Mouse (Mus musculus): Measurements from ENCODE around the gene Tcf7l1. TPM values are rescaled to one million over a fixed set of nuclear protein-coding genes. Genes with fewer than 3 reads are reported as not detected.

Tcf7l1 gene
- polyA plus RNA-seq, 1 experiment from 2014 or later: 26.5 TPM

DNA sequence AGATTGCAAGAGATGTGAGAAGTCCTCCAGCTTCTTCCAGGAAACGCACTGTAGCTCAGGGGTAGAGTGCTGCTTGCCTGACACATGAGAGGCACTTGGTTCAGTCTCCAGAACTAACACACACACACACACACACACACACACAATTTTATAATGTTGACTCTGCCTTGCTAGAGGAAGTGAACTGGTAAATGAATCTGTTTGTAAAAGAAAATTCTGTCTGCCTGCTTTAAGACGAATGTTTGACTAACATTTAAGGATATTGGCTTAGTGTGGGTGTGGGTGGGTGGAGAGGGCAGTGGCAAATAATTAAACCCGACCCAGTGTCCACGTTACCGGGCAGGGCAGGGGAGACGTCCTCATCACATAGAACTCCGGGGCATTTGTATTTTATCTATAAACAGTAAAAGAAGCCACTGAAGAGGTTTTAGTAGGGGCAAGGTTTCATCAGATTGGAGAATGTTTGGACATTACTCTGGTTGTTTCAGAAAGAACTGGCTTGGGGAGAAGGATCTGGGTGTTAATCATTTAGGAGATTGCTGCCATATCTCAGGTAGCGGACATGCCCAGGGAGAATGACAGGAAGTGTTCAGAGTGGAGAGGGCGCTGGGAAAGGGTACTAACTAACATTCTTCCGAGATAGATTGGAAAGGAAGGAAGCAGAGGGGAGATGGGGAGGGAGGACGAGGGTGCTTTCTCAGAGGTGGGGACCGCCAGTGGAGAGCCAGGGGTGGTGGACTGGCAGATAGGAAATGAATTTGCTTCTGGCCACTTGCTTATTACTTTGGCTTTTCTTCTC, 169.1 kb downstream of the Tcf7l1 start:
- WGBS: 34% methylated on average over 12 of the region's 12 CpGs
- H3K4me2 ChIP-seq (ENCODE audit: low read length): peak overlapping the region; percentile 26
- H3K9me3 ChIP-seq (ENCODE audit: control insufficient read depth, low read length): no peaks in the 10 kb centered on the region
- H3K27me3 ChIP-seq (replicated peaks; ENCODE audit: control insufficient read depth, insufficient read depth, low read length): no peaks in the 10 kb centered on the region
- H3K4me3 ChIP-seq (ENCODE audit: low read depth, low read length): no peak overlapping the region
- peaks cover 16% of the 10 kb centered on the region for H3K4me1 ChIP-seq (replicated peaks; ENCODE audit: control insufficient read depth, insufficient read depth, low read length)
- ATAC-seq (replicated peaks; ENCODE audit: low FRiP score, low TSS enrichment, low read depth): peak; percentile 67
- peak overlapping the region; percentile 62 for H3K27ac ChIP-seq (ENCODE audit: low read depth)
- H3K36me3 ChIP-seq (ENCODE audit: control insufficient read depth, insufficient read depth, low read length): no peaks in the 10 kb centered on the region
- peak; percentile 61 for DNase-seq (ENCODE audit: low spot score)
- no peak overlapping the region for H3K9ac ChIP-seq (ENCODE audit: low read length)

DNA sequence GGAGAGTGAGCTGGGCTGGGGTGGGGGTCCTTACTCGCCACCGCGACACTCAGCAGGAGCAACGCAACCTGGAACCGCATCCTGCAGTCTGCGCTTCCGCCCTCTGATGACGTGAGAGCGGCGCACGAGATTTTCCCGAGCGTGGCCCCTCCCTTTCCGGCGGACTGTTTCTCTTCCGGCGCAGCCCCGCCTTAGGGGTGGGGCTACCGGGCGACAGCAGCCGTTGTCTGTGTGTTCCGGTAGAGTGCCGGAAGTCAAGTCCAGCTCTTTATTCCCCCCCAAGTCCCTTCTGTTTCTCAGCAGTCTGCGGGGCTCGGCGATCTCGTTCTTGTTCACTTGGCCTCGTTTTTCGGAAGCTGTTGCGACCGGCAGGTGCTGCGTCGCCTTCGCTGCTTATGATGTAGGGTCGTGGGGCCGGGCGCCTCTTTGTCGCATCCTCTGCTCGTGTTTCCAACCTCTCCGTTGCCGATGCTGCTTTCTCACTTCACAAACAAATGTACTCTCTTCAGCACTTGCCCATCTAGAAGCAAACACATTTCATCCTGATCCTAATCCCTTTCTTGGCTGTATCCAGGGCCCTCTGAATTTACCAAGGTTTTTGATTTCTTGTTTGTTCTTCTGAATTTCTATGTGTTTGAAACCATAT, 172.3 kb downstream of the Tcf7l1 start, which contains the start of gene Tgoln1:
Gene Tgoln1, minus strand, starts transcription at position 358 of the 646 bp plus-strand sequence.
- under 1% methylated on average over 33 of the region's 41 CpGs for WGBS
- Histone ChIP-seq H3K27ac (ENCODE audit: low read depth) (peak within 1 kb of the TSS; percentile 86), H3K4me3 (ENCODE audit: low read depth, low read length) (peak within 1 kb of the TSS; percentile 91)

DNA sequence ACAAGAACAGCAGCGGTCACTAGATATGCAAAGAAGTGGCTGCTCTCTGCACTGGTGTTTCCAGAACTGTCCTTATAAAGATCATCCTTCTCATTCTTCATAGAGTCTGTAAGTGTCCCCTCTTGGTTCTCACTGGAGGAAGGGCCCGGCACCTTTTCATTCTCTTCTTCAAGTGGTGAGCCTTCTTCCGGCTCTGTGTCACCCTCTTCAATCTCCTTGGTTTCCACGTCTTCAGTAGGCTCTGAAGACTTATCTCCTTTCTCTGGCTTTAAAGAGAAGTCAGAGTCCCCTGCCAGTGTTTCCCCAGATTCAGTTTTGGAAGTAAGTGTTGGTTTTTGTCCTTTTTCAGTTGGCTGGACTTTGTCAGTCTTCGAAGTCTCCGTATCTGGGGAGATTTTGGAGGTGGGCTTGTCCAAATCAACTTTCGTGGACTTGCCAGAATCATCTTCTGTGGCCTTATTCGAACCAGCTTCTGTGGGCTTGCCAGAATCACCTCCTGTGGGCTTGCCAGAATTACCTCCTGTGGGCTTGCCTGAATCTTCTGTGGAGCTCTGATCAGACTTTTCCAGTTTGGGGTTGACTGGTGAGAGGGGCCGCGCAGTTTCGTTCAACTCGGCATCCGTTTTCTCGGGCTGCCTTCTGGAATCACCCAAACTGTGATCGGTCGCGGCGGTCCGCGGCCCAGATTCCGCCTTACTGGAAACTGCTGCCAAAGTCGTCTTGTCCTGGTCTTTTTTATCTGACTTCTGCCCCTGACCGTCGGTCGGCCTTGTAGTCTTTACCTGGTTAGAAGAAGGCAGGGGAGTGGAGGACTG, 173.3 kb downstream of the Tcf7l1 start:
- WGBS: 24% methylated on average over 25 of the region's 25 CpGs
- DNase-seq (ENCODE audit: low spot score) (no peak), ATAC-seq (replicated peaks; ENCODE audit: low FRiP score, low TSS enrichment, low read depth) (0 out of 2 replicates have a peak, but pooled peaks have one; percentile 3)
- no peaks in the 10 kb centered on the region for H3K9me3 ChIP-seq (ENCODE audit: control insufficient read depth, low read length)
- H3K27me3 ChIP-seq (replicated peaks; ENCODE audit: control insufficient read depth, insufficient read depth, low read length): no peaks in the 10 kb centered on the region
- H3K4me2 ChIP-seq (ENCODE audit: low read length): peak overlapping the region; percentile 92
- peaks cover 26% of the 10 kb centered on the region for H3K36me3 ChIP-seq (ENCODE audit: control insufficient read depth, insufficient read depth, low read length)
- 0 out of 2 replicates have a peak overlapping the region, but pooled peaks have one; percentile 86 for H3K27ac ChIP-seq (ENCODE audit: low read depth)
- peaks cover 24% of the 10 kb centered on the region for H3K4me1 ChIP-seq (replicated peaks; ENCODE audit: control insufficient read depth, insufficient read depth, low read length)
- H3K4me3 ChIP-seq (ENCODE audit: low read depth, low read length): peak overlapping the region; percentile 91
- peak overlapping the region; percentile 75 for H3K9ac ChIP-seq (ENCODE audit: low read length)

More for the DNA sequence above, 172.3 kb downstream of the Tcf7l1 start, which contains the start of gene Tgoln1:
- Histone ChIP-seq H3K4me2 (ENCODE audit: low read length) (peak within 1 kb of the TSS; percentile 92), H3K9me3 (ENCODE audit: control insufficient read depth, low read length) (no peaks in the 10 kb centered on the region), H3K27me3 (replicated peaks; ENCODE audit: control insufficient read depth, insufficient read depth, low read length) (no peaks in the 10 kb centered on the region), H3K36me3 (ENCODE audit: control insufficient read depth, insufficient read depth, low read length) (peaks cover 16% of the 10 kb centered on the region), H3K4me1 (replicated peaks; ENCODE audit: control insufficient read depth, insufficient read depth, low read length) (peaks cover 24% of the 10 kb centered on the region), H3K9ac (ENCODE audit: low read length) (peak within 1 kb of the TSS; percentile 75)
- DNase-seq (ENCODE audit: low spot score): peak; percentile 94
- peak; percentile 89 for ATAC-seq (replicated peaks; ENCODE audit: low FRiP score, low TSS enrichment, low read depth)

DNA sequence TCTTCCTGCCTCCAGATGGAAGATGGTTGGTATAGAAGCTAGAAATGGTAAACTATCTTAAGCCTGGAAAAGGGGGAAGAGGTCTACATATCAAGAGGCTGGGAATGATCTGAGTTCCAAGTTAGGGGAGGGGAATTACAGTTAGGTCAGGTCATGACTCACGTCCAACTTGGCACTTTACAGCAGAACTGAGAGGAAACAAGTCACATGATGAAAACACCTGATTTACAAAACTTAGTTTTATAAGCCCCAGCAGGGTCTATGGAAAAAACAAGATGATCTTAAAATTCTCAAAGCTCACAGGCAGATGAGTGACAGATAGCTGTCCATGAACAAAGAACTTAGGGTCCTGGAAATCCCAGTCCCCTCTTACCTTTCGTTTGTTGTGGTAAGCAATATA, 173.9 kb downstream of the Tcf7l1 start:
- Histone ChIP-seq H3K4me1 (replicated peaks; ENCODE audit: control insufficient read depth, insufficient read depth, low read length) (peaks cover 24% of the 10 kb centered on the region), H3K4me2 (ENCODE audit: low read length) (peak overlapping the region; percentile 92), H3K4me3 (ENCODE audit: low read depth, low read length) (peak overlapping the region; percentile 91), H3K27me3 (replicated peaks; ENCODE audit: control insufficient read depth, insufficient read depth, low read length) (no peaks in the 10 kb centered on the region), H3K36me3 (ENCODE audit: control insufficient read depth, insufficient read depth, low read length) (peaks cover 32% of the 10 kb centered on the region), H3K9ac (ENCODE audit: low read length) (no peak overlapping the region), H3K27ac (ENCODE audit: low read depth) (no peak overlapping the region), H3K9me3 (ENCODE audit: control insufficient read depth, low read length) (no peaks in the 10 kb centered on the region)
- WGBS: 60% methylated on average over 2 of the region's 2 CpGs
- DNase-seq (ENCODE audit: low spot score) (no peak), ATAC-seq (replicated peaks; ENCODE audit: low FRiP score, low TSS enrichment, low read depth) (no peak)

DNA sequence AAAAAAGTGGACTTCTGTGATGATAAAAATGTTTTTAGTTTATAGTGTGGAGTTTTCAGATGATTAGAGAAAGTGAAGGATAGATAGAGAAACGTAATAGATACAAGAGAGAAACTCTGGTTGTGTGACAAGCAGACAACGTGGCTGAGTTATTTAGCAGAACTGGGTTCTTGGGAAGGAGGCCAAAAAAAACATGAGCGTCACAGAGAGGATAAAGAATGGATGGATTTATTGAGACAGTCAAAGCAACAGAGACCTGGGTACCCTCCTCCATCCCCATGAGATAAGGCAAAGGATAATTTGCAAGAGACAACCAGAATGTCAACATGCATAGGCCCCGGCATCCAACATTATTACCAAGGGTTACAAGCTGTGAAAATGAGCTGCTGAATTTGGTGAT, 178.8 kb downstream of the Tcf7l1 start:
- Histone ChIP-seq H3K4me1 (replicated peaks; ENCODE audit: control insufficient read depth, insufficient read depth, low read length) (peaks cover 11% of the 10 kb centered on the region), H3K4me2 (ENCODE audit: low read length) (no peak overlapping the region), H3K9me3 (ENCODE audit: control insufficient read depth, low read length) (no peaks in the 10 kb centered on the region), H3K27ac (ENCODE audit: low read depth) (no peak overlapping the region), H3K4me3 (ENCODE audit: low read depth, low read length) (no peak overlapping the region), H3K27me3 (replicated peaks; ENCODE audit: control insufficient read depth, insufficient read depth, low read length) (no peaks in the 10 kb centered on the region), H3K9ac (ENCODE audit: low read length) (no peak overlapping the region), H3K36me3 (ENCODE audit: control insufficient read depth, insufficient read depth, low read length) (peaks cover 73% of the 10 kb centered on the region)
- no peak for ATAC-seq (replicated peaks; ENCODE audit: low FRiP score, low TSS enrichment, low read depth)
- 78% methylated on average over 4 of the region's 4 CpGs for WGBS
- DNase-seq (ENCODE audit: low spot score): no peak

DNA sequence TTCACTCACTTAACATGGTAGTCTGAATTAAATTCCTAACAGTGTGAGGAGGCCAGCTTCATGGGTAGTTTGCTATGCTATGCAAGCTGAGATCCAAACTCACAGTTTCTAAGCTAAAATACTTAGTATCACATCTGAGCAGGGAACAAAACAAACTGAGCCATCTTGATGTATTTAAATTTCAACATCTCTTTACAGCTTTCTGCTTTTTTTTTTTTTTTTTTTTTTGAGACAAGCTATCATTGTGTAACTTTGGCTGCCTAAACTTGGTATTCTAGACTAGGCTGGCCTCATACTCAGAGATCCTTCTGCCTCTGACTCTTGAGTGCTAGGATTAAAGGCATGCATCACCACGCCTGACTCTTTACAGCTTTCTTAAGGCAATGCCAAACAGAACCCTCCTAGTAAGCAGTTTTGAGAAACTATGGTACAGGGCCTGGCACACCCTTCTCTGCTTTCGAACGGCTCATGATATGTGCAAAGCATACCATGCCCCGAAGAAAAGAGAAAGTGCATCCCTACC, 180.3 kb downstream of the Tcf7l1 start:
- WGBS: 94% methylated on average over 4 of the region's 4 CpGs
- no peak overlapping the region for H3K4me2 ChIP-seq (ENCODE audit: low read length)
- peaks cover 76% of the 10 kb centered on the region for H3K36me3 ChIP-seq (ENCODE audit: control insufficient read depth, insufficient read depth, low read length)
- no peak for DNase-seq (ENCODE audit: low spot score)
- no peaks in the 10 kb centered on the region for H3K27me3 ChIP-seq (replicated peaks; ENCODE audit: control insufficient read depth, insufficient read depth, low read length)
- no peak overlapping the region for H3K27ac ChIP-seq (ENCODE audit: low read depth)
- H3K9me3 ChIP-seq (ENCODE audit: control insufficient read depth, low read length): no peaks in the 10 kb centered on the region
- H3K9ac ChIP-seq (ENCODE audit: low read length): no peak overlapping the region
- H3K4me3 ChIP-seq (ENCODE audit: low read depth, low read length): no peak overlapping the region
- H3K4me1 ChIP-seq (replicated peaks; ENCODE audit: control insufficient read depth, insufficient read depth, low read length): no peaks in the 10 kb centered on the region
- ATAC-seq (replicated peaks; ENCODE audit: low FRiP score, low TSS enrichment, low read depth): no peak

DNA sequence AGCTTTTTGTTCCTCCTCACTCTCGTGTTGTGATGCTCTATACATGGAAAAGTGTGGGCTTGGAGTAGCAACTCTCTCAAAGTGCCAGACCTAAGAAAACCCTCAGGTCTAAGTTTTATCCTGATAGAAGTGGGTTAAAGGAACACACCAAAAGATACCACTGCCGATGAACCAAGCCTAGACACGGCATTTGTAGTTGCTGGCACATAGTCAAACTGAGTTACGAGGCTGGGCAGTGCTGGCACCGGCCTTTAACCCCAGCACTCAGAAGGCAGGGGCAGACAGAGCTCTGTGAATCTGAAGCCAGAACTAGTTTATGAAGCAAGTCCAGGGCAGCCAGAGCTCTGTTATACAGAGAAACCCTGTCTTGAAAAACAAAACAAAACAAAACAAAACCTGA, 181.4 kb downstream of the Tcf7l1 start:
- H3K9ac ChIP-seq (ENCODE audit: low read length): no peak overlapping the region
- no peak for DNase-seq (ENCODE audit: low spot score)
- 90% methylated on average over 5 of the region's 5 CpGs for WGBS
- peaks cover 67% of the 10 kb centered on the region for H3K36me3 ChIP-seq (ENCODE audit: control insufficient read depth, insufficient read depth, low read length)
- H3K27me3 ChIP-seq (replicated peaks; ENCODE audit: control insufficient read depth, insufficient read depth, low read length): no peaks in the 10 kb centered on the region
- no peaks in the 10 kb centered on the region for H3K4me1 ChIP-seq (replicated peaks; ENCODE audit: control insufficient read depth, insufficient read depth, low read length)
- ATAC-seq (replicated peaks; ENCODE audit: low FRiP score, low TSS enrichment, low read depth): no peak
- H3K27ac ChIP-seq (ENCODE audit: low read depth): no peak overlapping the region
- no peaks in the 10 kb centered on the region for H3K9me3 ChIP-seq (ENCODE audit: control insufficient read depth, low read length)
- no peak overlapping the region for H3K4me2 ChIP-seq (ENCODE audit: low read length)
- H3K4me3 ChIP-seq (ENCODE audit: low read depth, low read length): no peak overlapping the region

DNA sequence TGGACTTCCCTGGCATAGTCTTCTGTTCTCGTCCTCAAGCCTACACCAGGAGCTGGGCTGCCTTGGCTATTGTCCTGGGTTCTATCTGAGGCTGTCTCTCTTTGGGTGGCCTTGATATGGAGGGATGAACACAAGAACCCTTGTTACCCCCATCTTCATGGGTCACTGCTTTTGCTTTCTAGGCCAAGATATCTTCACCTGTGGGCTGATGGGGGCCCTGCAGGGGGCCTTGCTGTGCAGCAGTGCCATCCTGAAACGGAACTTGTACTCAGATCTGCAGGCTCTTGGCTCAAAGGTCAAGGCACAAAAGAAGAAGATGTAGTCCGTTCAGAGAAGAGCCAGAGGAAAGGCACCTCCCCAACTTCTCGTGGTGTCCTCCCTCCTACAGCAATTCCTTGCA, 182.0 kb downstream of the Tcf7l1 start:
- no peak overlapping the region for H3K4me3 ChIP-seq (ENCODE audit: low read depth, low read length)

More for the DNA sequence above, 182.0 kb downstream of the Tcf7l1 start:
- DNase-seq (ENCODE audit: low spot score) (no peak), ATAC-seq (replicated peaks; ENCODE audit: low FRiP score, low TSS enrichment, low read depth) (no peak)
- no peak overlapping the region for H3K9ac ChIP-seq (ENCODE audit: low read length)
- H3K9me3 ChIP-seq (ENCODE audit: control insufficient read depth, low read length): no peaks in the 10 kb centered on the region
- no peaks in the 10 kb centered on the region for H3K27me3 ChIP-seq (replicated peaks; ENCODE audit: control insufficient read depth, insufficient read depth, low read length)
- H3K4me1 ChIP-seq (replicated peaks; ENCODE audit: control insufficient read depth, insufficient read depth, low read length): no peaks in the 10 kb centered on the region
- H3K27ac ChIP-seq (ENCODE audit: low read depth): no peak overlapping the region
- peaks cover 66% of the 10 kb centered on the region for H3K36me3 ChIP-seq (ENCODE audit: control insufficient read depth, insufficient read depth, low read length)
- H3K4me2 ChIP-seq (ENCODE audit: low read length): no peak overlapping the region
- WGBS: 88% methylated on average over 4 of the region's 4 CpGs

Measured in intestine, embryonic 14.5 days (tissue).